Mouse (Mus musculus) neural tube, embryonic 13.5 days (tissue): ENCODE results near the gene Gimap7. TPM values are rescaled to one million over a fixed set of nuclear protein-coding genes. Genes with fewer than 3 reads are reported as not detected.

Experiments
- ATAC-seq: fragments of 200-750 bp; cut with Nextera tagmentation; 2 replicates; pipeline ENCODE4 v1.8.0; 2017; ENCODE audit warnings: low read depth, mild to moderate bottlenecking, moderate TSS enrichment, moderate library complexity
- H3K27ac ChIP-seq: fragments of 300-500 bp; sonication (generic); replicated peaks from 2 replicates; pipeline ENCODE4 v1.5.1; 2015; ENCODE audit warnings: moderate library complexity, mild to moderate bottlenecking, inconsistent platforms
- H3K27me3 ChIP-seq: fragments of 300-500 bp; sonication (generic); 2 replicates; pipeline ENCODE4 v1.6.1; 2015; ENCODE audit warnings: mild to moderate bottlenecking, inconsistent platforms
- H3K36me3 ChIP-seq: fragments of 300-500 bp; sonication (generic); 2 replicates; pipeline ENCODE4 v1.6.1; 2015; ENCODE audit warnings: mild to moderate bottlenecking, inconsistent platforms
- H3K4me1 ChIP-seq: fragments of 300-500 bp; sonication (generic); replicated peaks from 2 replicates; pipeline ENCODE4 v1.6.1; 2015; ENCODE audit warnings: inconsistent platforms
- H3K4me2 ChIP-seq: fragments of 300-500 bp; sonication (generic); 2 replicates; pipeline ENCODE4 v1.6.1; 2015; ENCODE audit warnings: inconsistent platforms, mild to moderate bottlenecking, moderate library complexity
- H3K4me3 ChIP-seq: fragments of 300-500 bp; sonication (generic); 2 replicates; pipeline ENCODE4 v1.5.1; 2015; ENCODE audit warnings: mild to moderate bottlenecking, inconsistent platforms
- H3K9ac ChIP-seq: fragments of 300-500 bp; sonication (generic); 2 replicates; pipeline ENCODE4 v1.6.1; 2015; ENCODE audit warnings: moderate library complexity, mild to moderate bottlenecking, inconsistent platforms
- H3K9me3 ChIP-seq: fragments of 300-500 bp; sonication (generic); 2 replicates; pipeline ENCODE4 v1.6.1; 2016; ENCODE audit warnings: inconsistent platforms
- WGBS: fragments of 180-500 bp; shearing (Covaris S2); methylation state at CpG from one replicate; pipeline ENCODE4 v1.1.7; 2015; 5-methylcytosine and 5-hydroxymethylcytosine counted together
- polyA plus RNA-seq: library from polyadenylated mRNA; unstranded; fragments of >200 nt; fragmentation: Nextera tagmentation; extraction: Ambion mirVana; gene quantifications from 2 replicates; pipeline ENCODE4 v1.2.1, GENCODE M21; 2015

The Gimap7 gene
- polyA plus RNA-seq, 1 experiment from 2014 or later, result not detected

- Histone ChIP-seq H3K9ac (no peak overlapping the region), H3K27ac (no peak overlapping the region), H3K27me3 (no peaks in the 10 kb centered on the region), H3K4me1 (no peaks in the 10 kb centered on the region), H3K4me3 (no peak overlapping the region), H3K36me3 (no peaks in the 10 kb centered on the region), H3K9me3 (no peaks in the 10 kb centered on the region), H3K4me2 (no peak overlapping the region)
- 80% methylated on average over 1 of the region's 1 CpGs for WGBS
- no peak for ATAC-seq
Measured at GRCm38 (mm10) chr6:48733660-48734059, 15.2 kb downstream of the Gimap7 start.

GRCm38 (mm10) chr6:48737053-48737452 lies 18.6 kb downstream of the Gimap7 start:
- no peak for ATAC-seq
- Histone ChIP-seq H3K4me1 (peaks cover 3% of the 10 kb centered on the region; the same call in 1 of the 2 replicates), H3K4me3 (no peak overlapping the region), H3K9ac (no peak overlapping the region), H3K36me3 (no peaks in the 10 kb centered on the region), H3K4me2 (no peak overlapping the region), H3K27ac (no peak overlapping the region), H3K9me3 (no peaks in the 10 kb centered on the region), H3K27me3 (peaks cover 20% of the 10 kb centered on the region)
- WGBS, result 81% methylated on average over 2 of the region's 2 CpGs

- ATAC-seq, result no peak
- Histone ChIP-seq H3K9ac (no peak overlapping the region), H3K4me1 (peaks cover 10% of the 10 kb centered on the region), H3K4me3 (no peak overlapping the region), H3K27me3 (peaks cover 26% of the 10 kb centered on the region), H3K9me3 (no peaks in the 10 kb centered on the region), H3K27ac (no peak overlapping the region), H3K4me2 (no peak overlapping the region), H3K36me3 (no peaks in the 10 kb centered on the region)
- 91% methylated on average over 5 of the region's 5 CpGs for WGBS
Measured at GRCm38 (mm10) chr6:48737688-48738087, 19.3 kb downstream of the Gimap7 start.

- Histone ChIP-seq H3K4me3 (no peak within 1 kb of the TSS), H3K4me1 (peaks cover 15% of the 10 kb centered on the region), H3K27me3 (peaks cover 40% of the 10 kb centered on the region), H3K9me3 (no peaks in the 10 kb centered on the region), H3K27ac (no peak within 1 kb of the TSS), H3K36me3 (no peaks in the 10 kb centered on the region), H3K4me2 (no peak within 1 kb of the TSS), H3K9ac (peak within 1 kb of the TSS; percentile 22; the same call in 1 of the 2 replicates)
- ATAC-seq, result no peak
- WGBS, result 83% methylated on average over 15 of the region's 15 CpGs
Measured at GRCm38 (mm10) chr6:48738961-48739779, 20.7 kb downstream of the Gimap7 start, which contains the start of gene Gimap1. Gene Gimap1, plus strand, starts transcription at chr6:48739054.

- peaks cover 45% of the 10 kb centered on the region for H3K27me3 ChIP-seq
- no peak overlapping the region for H3K9ac ChIP-seq
- H3K4me2 ChIP-seq, result no peak overlapping the region
- no peak overlapping the region for H3K27ac ChIP-seq
- H3K36me3 ChIP-seq, result no peaks in the 10 kb centered on the region
- WGBS, result 92% methylated on average over 3 of the region's 3 CpGs
- H3K9me3 ChIP-seq, result no peaks in the 10 kb centered on the region
- no peak overlapping the region for H3K4me3 ChIP-seq
- H3K4me1 ChIP-seq, result peaks cover 15% of the 10 kb centered on the region
- ATAC-seq, result no peak
Measured at GRCm38 (mm10) chr6:48739780-48740055, 21.3 kb downstream of the Gimap7 start.

- WGBS, result 83% methylated on average over 3 of the region's 3 CpGs
- peaks cover 15% of the 10 kb centered on the region for H3K4me1 ChIP-seq
- H3K27me3 ChIP-seq, result peaks cover 51% of the 10 kb centered on the region
- no peak overlapping the region for H3K4me3 ChIP-seq
- no peak overlapping the region for H3K9ac ChIP-seq
- H3K27ac ChIP-seq, result no peak overlapping the region
- H3K4me2 ChIP-seq, result no peak overlapping the region
- no peaks in the 10 kb centered on the region for H3K9me3 ChIP-seq
- ATAC-seq, result no peak
- no peaks in the 10 kb centered on the region for H3K36me3 ChIP-seq
Measured at GRCm38 (mm10) chr6:48740501-48741169, 22.2 kb downstream of the Gimap7 start.

GRCm38 (mm10) chr6:48741273-48741672 lies 22.9 kb downstream of the Gimap7 start:
- no peaks in the 10 kb centered on the region for H3K36me3 ChIP-seq
- H3K27me3 ChIP-seq, result peaks cover 52% of the 10 kb centered on the region
- no peaks in the 10 kb centered on the region for H3K9me3 ChIP-seq
- H3K4me2 ChIP-seq, result no peak overlapping the region
- 20% methylated on average over 3 of the region's 3 CpGs for WGBS
- no peak overlapping the region for H3K4me3 ChIP-seq
- no peak overlapping the region for H3K27ac ChIP-seq
- ATAC-seq, result no peak
- H3K9ac ChIP-seq, result no peak overlapping the region
- H3K4me1 ChIP-seq, result peaks cover 15% of the 10 kb centered on the region

- H3K27ac ChIP-seq, result no peak overlapping the region
- 24% methylated on average over 9 of the region's 9 CpGs for WGBS
- ATAC-seq, result peak; percentile 18; the same call in 1 of the 2 replicates
Measured at GRCm38 (mm10) chr6:48741711-48742206, 23.3 kb downstream of the Gimap7 start.

GRCm38 (mm10) chr6:48742422-48743351 lies 24.3 kb downstream of the Gimap7 start:
- Histone ChIP-seq H3K4me3 (peak overlapping the region; percentile 49), H3K4me1 (peaks cover 15% of the 10 kb centered on the region), H3K36me3 (no peaks in the 10 kb centered on the region), H3K9ac (peak overlapping the region; percentile 72), H3K9me3 (no peaks in the 10 kb centered on the region), H3K27ac (peak overlapping the region; percentile 18; the same call in 1 of the 2 replicates), H3K27me3 (peaks cover 52% of the 10 kb centered on the region), H3K4me2 (peak overlapping the region; percentile 74)
- peak; percentile 84 for ATAC-seq
- 3% methylated on average over 52 of the region's 52 CpGs for WGBS

More at GRCm38 (mm10) chr6:48741711-48742206, 23.3 kb downstream of the Gimap7 start:
- Histone ChIP-seq H3K9me3 (no peaks in the 10 kb centered on the region), H3K4me1 (peaks cover 15% of the 10 kb centered on the region), H3K4me3 (peak overlapping the region; percentile 49; the same call in 1 of the 2 replicates), H3K9ac (no peak overlapping the region), H3K27me3 (peaks cover 52% of the 10 kb centered on the region), H3K36me3 (no peaks in the 10 kb centered on the region), H3K4me2 (peak overlapping the region; percentile 74)

GRCm38 (mm10) chr6:48745490-48745889 lies 27.1 kb downstream of the Gimap7 start:
- no peak overlapping the region for H3K4me3 ChIP-seq
- no peaks in the 10 kb centered on the region for H3K9me3 ChIP-seq
- peaks cover 48% of the 10 kb centered on the region for H3K27me3 ChIP-seq
- H3K9ac ChIP-seq, result no peak overlapping the region
- H3K27ac ChIP-seq, result no peak overlapping the region
- 60% methylated on average over 2 of the region's 2 CpGs for WGBS
- peaks cover 15% of the 10 kb centered on the region for H3K4me1 ChIP-seq
- ATAC-seq, result no peak
- H3K36me3 ChIP-seq, result no peaks in the 10 kb centered on the region
- H3K4me2 ChIP-seq, result no peak overlapping the region

GRCm38 (mm10) chr6:48745959-48746889 lies 27.8 kb downstream of the Gimap7 start, which contains the start of gene Gimap5:
Gene Gimap5, plus strand, starts transcription at chr6:48746197.
- Histone ChIP-seq H3K36me3 (no peaks in the 10 kb centered on the region), H3K4me1 (peaks cover 15% of the 10 kb centered on the region), H3K9me3 (no peaks in the 10 kb centered on the region), H3K4me2 (peak within 1 kb of the TSS; percentile 22; the same call in 1 of the 2 replicates), H3K27ac (peak within 1 kb of the TSS; percentile 42; the same call in 1 of the 2 replicates), H3K4me3 (no peak within 1 kb of the TSS), H3K9ac (no peak within 1 kb of the TSS), H3K27me3 (peaks cover 41% of the 10 kb centered on the region)
- 52% methylated on average over 16 of the region's 16 CpGs for WGBS
- ATAC-seq, result no peak
